Mouse (Mus musculus) retina, postnatal 7 days (tissue): ENCODE data around the gene 9530003J23Rik.
"Not testable (repeated sequence)": the region's sequence is repeated elsewhere in the genome, so short reads cannot be mapped to it uniquely, and the experiment has no call there.

Experiments used
- DNase-seq: peaks from one replicate; pipeline ENCODE4 v3.0.0-alpha.2; 2012; ENCODE audit warnings: low read depth, low spot score

The 9530003J23Rik gene

DNA sequence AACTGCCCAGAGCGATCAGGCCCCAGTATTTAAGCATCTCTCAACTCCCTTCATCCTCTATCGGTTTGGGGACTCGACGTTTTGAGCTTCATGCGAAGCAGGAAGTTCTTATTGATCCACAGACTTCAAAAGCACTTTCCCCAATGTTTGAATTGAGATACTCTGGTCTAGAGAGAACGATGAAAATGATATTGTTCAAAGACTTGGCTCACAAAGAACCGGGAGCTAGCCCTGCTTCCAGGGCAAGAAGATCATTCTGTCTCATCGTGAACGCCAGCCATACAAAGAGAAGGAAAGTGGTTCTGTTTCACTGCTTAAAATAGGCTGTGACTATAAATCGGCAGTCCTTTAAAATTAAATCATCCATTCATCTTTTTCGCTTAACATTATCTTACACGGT is at the start of gene 9530003J23Rik:
Gene 9530003J23Rik, minus strand, starts transcription at position 101 of the 400 bp plus-strand sequence.
- DNase-seq, result no peak

DNA sequence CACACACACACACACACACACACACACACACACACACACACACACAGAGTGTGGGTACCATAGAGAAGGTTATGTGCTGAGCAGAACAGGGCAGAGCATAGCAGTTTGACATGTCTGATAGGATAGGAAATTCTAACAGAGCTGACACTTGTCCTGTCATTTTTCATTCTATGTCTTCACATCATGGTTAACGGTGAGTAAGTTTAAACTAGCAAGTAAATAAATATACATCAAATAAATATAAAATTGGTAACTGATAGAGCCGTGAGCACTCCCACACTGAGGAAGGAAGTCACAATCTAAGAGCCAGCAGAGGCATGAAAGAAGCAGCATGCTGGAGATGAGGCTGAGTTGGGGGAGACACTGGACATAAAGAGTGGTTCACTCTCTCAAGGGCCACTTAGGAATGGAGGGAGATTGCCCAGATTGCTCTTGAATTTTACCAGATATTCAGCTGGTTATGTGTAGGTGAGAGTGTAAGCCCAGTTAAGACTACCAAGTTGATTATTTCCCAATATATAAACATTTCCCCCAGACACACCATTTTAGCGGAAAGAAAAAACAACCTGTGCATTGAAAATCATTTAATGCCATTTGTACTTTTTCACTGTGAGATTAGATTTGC is 48.8 kb upstream of the 9530003J23Rik start:
- no peak for DNase-seq

DNA sequence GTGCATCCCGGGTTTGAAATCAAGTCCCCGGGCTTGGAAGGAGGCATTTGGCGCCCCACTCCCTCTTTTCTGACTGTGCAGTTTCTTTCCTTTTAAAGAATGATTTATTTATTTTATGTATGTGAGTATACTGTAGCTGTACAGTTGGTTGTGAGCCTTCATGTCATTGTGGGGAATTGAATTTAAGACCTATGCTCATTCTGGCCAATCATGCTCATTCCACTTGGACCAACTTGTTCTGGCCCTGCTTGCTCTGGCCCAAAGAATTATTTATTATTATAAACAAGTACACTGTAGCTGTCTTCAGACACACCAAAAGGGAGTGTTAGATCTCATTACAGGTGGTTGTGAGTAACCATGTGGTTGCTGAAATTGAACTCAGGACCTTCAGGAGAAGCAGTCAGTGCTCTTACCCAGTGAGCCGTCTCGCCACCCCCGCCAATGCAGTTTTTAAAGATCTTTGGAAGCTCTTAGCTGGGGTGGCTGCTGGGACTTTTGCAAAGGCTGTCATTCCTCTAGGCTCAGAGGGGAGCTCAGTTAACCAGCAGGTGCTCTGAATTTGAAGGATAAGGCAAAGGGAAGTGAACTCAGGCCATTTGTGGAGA is 48.0 kb upstream of the 9530003J23Rik start:
- DNase-seq, result no peak

- not testable (repeated sequence) for DNase-seq
Observed at GRCm38 (mm10) chr10:117285584-117285983, 47.1 kb upstream of the 9530003J23Rik start.

- DNase-seq, result no peak
Observed at GRCm38 (mm10) chr10:117284578-117285520, 46.3 kb upstream of the 9530003J23Rik start.

DNA sequence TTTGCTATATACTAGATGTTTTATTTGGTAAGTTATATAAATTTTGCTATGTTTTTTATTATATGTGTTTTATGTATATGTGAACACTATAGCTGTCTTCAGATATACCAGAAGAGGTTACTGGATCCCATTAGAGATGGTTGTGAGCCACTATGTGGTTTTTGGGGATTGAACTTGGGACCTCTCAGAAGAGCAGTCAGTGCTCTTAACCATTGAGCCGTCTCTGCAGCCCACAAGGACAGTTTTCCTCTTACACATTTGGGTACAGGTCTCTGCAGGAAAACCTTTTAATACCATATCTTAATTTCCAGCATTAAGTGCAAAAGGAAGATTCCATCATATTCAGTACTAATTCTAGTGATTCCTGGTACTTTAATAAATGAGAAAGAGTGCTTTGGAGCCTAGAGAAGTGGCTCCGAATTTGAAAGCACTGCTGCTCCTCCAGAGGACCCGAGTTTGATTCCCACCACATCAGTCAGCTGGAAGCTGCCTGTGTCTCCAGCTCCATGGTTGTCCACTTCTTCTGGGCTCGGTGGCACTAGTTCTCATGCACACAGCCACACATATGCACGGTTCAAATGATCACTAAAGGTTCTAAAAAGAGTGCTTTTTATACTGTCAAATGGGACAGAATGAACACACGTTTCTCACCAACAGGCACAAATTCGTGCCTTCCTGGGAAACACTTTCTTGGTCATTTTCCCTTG is 45.5 kb upstream of the 9530003J23Rik start:
- no peak for DNase-seq

DNA sequence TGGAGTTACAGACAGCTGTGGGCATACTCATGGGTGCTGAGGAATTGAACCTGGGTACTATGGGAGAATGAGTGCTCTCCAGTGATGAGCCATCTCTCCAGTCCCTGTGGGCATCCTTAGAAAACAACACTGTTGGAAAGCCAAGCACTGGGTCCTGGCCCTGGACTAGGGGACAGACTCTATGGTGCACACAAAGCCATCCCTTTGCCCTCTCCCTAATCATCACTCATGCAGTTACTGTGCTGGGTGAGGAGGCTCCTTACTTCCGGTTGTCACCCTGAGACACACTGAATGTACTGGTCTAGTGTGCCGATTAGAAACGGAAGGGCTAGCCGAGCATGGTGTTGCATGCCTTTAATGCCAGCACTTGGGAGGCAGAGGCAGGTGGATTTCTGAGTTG is 44.7 kb upstream of the 9530003J23Rik start:
- DNase-seq, result not testable (repeated sequence)

DNA sequence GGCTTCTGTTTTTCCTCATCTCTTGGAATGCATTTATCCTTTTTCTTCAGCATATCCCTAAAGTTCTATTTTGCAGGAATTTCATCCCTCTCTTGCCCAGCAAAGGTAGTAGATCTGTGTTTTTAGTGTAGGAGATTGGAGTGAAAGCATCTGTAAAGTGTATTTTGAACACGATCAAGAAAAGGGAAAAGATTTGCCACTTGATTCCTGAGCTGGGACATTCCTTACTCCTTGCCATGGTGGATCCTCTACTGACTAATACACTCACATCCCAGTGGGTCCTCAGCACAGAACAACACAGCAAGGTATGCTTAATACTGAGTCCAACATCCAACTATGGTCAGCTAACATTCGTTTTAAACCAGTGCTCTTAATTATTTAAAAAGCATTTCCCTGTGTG is 44.0 kb upstream of the 9530003J23Rik start:
- DNase-seq, result no peak

DNA sequence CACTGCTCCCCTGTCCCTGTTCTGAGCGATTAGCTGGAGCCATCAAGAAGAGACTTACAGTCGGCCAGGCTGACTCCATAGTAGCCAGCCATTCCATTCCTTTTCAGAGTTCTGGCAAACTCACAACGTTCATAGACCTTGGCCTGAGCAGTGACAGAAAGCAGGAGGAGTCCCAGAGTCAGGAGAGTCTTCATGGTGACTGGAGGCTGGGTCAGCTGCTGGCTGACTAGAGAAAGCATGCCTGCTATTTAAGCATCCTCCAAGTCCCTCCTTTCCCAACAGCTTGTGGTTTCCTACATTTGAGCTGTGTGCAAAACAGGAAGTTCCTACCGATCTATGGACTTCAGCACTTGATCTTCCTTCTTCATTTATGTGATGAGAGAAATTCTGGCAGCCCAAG is 43.5 kb upstream of the 9530003J23Rik start, which contains the start of gene Lyz2:
Gene Lyz2, minus strand, starts transcription at position 273 of the 400 bp plus-strand sequence.
- no peak for DNase-seq

GRCm38 (mm10) chr10:117281381-117281920 is 42.9 kb upstream of the 9530003J23Rik start:
- no peak for DNase-seq

DNA sequence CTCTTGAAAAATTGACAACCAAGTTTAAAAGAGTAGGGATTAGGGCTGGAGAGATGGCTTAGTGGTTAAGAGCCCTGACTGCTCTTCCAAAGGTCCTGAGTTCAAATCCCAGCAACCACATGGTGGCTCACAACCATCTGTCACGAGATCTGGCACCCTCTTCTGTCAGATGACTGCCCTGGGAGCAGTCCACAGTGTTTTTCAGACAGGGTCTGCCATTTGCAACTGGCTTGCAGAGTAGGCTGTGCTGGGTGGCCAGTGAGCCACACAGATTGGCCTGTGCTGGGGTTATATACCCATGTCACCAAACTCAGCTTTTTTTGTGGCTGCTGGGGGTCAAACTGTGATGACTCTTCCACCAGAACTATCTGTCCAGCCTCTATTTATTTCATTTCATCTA is 41.5 kb upstream of the 9530003J23Rik start:
- DNase-seq, result no peak

- DNase-seq, result not testable (repeated sequence)
Observed at GRCm38 (mm10) chr10:117278510-117278909, 40.0 kb upstream of the 9530003J23Rik start.

DNA sequence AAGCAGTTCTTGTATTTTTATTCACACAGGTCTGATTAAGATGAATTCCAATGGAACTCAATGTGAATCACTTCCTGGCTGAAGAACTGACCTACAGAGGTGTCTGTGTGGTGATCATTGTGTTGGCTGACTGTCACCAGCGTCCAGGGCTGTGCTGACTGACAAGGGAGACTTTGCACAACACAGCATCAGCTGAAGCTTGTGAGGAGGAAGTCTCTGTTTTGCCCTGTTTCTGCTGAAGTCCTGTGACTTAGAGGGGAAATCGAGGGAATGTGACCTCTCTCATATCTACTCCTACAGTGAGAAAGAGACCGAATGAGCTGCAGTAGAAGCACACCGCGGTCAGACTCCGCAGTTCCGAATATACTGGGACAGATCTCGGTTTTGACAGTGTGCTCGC is 39.3 kb upstream of the 9530003J23Rik start:
- DNase-seq, result not testable (repeated sequence)

- no peak for DNase-seq
Observed at GRCm38 (mm10) chr10:117275681-117276369, 37.3 kb upstream of the 9530003J23Rik start.

GRCm38 (mm10) chr10:117274645-117275044 is 36.1 kb upstream of the 9530003J23Rik start:
- not testable (repeated sequence) for DNase-seq

DNA sequence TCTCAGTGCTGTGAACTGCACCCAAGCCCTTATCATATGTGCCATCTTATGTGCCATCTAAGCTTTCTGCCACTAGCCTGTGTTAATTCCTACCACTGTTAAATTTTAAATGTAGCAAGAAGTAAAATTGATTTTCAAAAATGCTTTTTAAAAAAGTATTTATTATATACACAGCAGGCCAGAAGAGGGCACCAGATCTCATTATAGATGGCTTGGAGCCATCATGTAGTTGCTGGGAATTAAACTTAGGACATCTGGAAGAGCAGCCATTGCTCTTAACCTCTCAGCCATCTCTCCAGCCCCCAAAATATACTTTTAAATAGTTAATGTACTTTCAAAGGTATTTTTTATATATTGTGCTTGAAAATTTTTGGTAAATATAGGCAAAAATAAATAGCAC is 33.5 kb upstream of the 9530003J23Rik start:
- no peak for DNase-seq

GRCm38 (mm10) chr10:117259870-117260269 is 21.4 kb upstream of the 9530003J23Rik start:
- DNase-seq, result peak; percentile 24

- DNase-seq, result no peak
Observed at GRCm38 (mm10) chr10:117235866-117236265, 2.6 kb downstream of the 9530003J23Rik start.

DNA sequence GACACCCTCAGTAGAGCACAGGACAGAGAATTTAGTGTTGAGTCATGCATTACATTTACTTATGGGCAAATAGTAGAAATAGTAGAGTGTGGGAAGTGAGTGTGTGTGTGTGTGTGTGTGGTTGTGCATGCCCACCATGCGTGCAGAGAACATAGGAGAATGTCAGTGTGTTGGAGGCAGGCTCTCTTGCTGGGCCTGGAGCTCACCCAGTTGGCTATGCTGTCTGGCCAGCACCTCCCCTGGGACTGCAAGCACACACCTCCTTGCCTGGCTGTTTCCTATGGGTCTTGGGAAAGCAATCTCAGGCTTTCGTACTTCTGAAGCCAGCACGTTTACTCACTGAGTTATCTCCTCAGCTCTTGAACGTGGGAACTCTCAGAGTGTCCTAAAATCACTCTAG is 3.7 kb downstream of the 9530003J23Rik start:
- DNase-seq, result no peak

DNA sequence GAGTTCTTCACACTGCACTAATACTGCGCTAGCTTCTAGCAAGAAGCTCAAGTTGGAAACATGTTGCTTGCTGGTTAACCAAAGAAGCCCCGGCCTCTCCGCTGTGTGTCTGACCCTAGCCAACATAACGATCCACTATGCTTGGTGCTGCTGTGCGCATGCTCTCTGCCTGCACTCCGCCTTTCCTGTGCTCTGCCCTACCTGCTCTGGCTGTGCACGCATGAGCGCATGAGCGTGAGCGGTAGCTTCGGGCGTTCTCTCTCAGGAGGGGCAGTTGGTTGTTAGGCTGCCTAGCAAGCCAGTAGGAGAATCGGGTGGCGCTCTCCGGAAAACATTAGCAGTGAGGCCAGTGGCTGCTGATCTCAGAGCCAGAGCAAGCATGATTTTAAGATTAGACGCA is 8.7 kb downstream of the 9530003J23Rik start:
- no peak for DNase-seq

DNA sequence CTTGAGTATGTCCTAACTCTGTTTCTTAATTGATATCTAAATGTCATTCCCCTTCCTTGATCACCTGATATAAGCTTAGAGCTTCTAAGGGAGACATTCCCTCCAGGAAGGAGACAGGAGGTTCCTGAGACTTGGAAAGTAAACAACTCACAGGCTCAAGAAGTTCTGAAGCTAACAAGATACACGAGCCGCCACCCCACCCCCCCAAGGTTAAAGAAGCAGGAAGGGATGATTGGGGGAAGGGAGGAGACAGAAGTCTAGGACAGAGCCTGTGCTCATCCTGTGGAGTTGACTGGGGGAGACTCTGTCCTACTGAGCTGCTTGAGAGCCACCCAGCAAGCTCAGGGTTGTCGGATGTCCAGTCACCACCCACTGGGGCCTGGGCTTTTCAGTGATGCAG is 12.5 kb downstream of the 9530003J23Rik start:
- no peak for DNase-seq
